Mouse (Mus musculus): ENCODE results near the gene Tescl. TPM values are rescaled to one million over a fixed set of nuclear protein-coding genes. Genes with fewer than 3 reads are reported as not detected.

Tescl gene
- polyA plus RNA-seq, 1 experiment: 0.48 TPM

DNA sequence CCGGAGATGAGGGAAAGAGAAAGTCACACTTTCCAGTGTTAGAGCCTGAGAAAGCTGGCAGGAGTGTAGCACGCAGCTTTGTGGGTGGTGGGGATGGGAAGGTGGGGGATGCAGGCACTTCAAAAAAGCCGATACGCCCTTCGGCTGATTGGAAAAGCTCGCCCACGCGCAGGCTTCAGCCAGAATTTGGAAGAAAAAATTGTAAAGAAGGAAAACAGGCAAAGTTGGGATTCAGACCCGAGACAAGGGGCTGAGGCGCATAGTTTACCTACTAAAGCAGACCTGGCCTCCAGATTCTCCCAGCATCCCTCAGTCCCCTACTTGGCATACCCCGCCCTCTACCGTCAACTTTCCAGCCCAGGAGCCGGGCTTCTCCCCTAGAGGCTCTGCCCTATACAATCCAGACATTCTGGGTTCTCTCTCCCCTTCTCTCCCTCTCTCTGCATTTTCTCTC lies 8.0 kb downstream of the Tescl start:
- no peaks in the 10 kb centered on the region for H3K4me1 ChIP-seq (ENCODE audit: control insufficient read depth, insufficient read depth, low read length)
- no peak overlapping the region; the same call in 1 of the 2 replicates for H3K4me3 ChIP-seq (ENCODE audit: insufficient read depth, low read depth, low read length)
- H3K27me3 ChIP-seq (replicated peaks; ENCODE audit: control insufficient read depth, insufficient read depth, low read length): no peaks in the 10 kb centered on the region
- TF ChIP-seq POLR2A (IDR thresholded peaks at IDR 0.05; ENCODE audit: low read depth, low read length) (no peak), CTCF (conservative IDR thresholded peaks at IDR 0.05; ENCODE audit: insufficient read depth, insufficient read length, low read depth, low read length) (no peak)
- no peak overlapping the region for H3K27ac ChIP-seq (ENCODE audit: insufficient read depth, low read depth, low read length)
- no peak for DNase-seq
- H3K36me3 ChIP-seq (ENCODE audit: control insufficient read depth, insufficient read depth, low read length): no peaks in the 10 kb centered on the region
- WGBS: 11% methylated on average over 13 of the region's 13 CpGs

DNA sequence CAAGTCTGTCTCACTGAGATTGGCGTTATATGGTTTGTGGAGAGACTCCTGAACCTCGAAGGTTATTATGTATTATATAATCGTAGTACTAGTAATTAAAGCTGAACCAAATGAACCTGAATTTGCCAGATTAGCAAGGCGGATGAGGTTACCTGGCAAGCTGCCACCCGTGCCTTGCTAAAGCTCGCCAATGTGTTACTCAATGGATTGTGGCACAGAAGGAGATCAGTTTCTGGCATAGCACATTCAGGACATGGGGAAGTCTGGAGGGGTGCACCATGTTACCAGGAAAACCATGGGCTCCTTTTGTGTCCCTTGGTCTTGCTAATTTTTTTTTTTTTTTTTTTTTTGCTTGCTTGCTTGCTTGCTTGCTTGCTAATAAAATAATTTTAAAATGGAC lies 8.5 kb downstream of the Tescl start:
- Histone ChIP-seq H3K27me3 (replicated peaks; ENCODE audit: control insufficient read depth, insufficient read depth, low read length) (no peaks in the 10 kb centered on the region), H3K4me3 (ENCODE audit: insufficient read depth, low read depth, low read length) (no peak overlapping the region), H3K27ac (ENCODE audit: insufficient read depth, low read depth, low read length) (no peak overlapping the region), H3K4me1 (ENCODE audit: control insufficient read depth, insufficient read depth, low read length) (no peaks in the 10 kb centered on the region), H3K36me3 (ENCODE audit: control insufficient read depth, insufficient read depth, low read length) (no peaks in the 10 kb centered on the region)
- WGBS: 70% methylated on average over 6 of the region's 6 CpGs
- TF ChIP-seq CTCF (conservative IDR thresholded peaks at IDR 0.05; ENCODE audit: insufficient read depth, insufficient read length, low read depth, low read length) (no peak), POLR2A (IDR thresholded peaks at IDR 0.05; ENCODE audit: low read depth, low read length) (no peak)
- peak; percentile 35 for DNase-seq

DNA sequence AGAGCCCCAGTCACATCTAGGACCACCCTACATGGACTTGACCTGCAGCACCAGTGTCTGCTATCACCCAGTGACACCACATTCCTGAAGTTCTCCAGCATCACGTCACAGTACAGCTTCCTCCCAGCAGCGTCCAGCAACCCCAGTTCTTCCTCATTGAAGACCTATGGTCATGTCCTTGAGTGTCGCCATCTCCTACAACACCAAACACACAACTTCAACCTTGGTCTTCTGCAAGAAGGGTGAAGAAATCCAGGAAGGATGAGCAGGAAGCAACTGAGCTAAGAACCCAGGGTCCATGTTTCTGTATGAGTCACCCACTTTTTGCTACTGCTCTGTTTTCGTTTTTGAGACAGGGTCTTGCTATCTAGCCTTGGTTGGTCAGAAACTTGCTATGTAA lies 11.1 kb downstream of the Tescl start:
- Histone ChIP-seq H3K27ac (ENCODE audit: insufficient read depth, low read depth, low read length) (no peak overlapping the region), H3K4me3 (ENCODE audit: insufficient read depth, low read depth, low read length) (no peak overlapping the region), H3K36me3 (ENCODE audit: control insufficient read depth, insufficient read depth, low read length) (no peaks in the 10 kb centered on the region), H3K4me1 (ENCODE audit: control insufficient read depth, insufficient read depth, low read length) (no peaks in the 10 kb centered on the region), H3K27me3 (replicated peaks; ENCODE audit: control insufficient read depth, insufficient read depth, low read length) (no peaks in the 10 kb centered on the region)
- no peak for DNase-seq
- no peak for TF ChIP-seq POLR2A (IDR thresholded peaks at IDR 0.05; ENCODE audit: low read depth, low read length)
- no peak for TF ChIP-seq CTCF (conservative IDR thresholded peaks at IDR 0.05; ENCODE audit: insufficient read depth, insufficient read length, low read depth, low read length)
- WGBS: 73% methylated on average over 4 of the region's 4 CpGs

DNA sequence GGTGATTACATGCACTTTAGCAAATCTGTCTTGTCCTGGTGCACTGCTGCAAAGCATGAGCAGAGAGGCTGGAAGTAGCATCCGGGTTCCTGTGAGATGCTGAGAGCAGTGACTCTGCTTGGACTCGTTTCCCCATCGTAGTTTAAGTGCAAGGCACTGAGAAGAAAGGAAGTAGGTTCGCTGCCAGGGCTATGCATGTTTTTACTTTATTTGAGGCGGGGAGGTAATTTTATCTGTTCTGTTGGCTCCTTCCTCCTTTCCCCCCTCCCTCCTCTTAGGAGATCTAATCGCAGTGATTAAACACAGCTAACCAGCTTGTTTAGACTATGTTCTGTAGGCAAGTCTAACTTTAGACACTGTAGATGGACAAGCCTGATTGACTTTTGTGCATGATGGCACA lies 14.8 kb downstream of the Tescl start:
- WGBS: 21% methylated on average over 6 of the region's 6 CpGs
- no peak overlapping the region for H3K4me3 ChIP-seq (ENCODE audit: insufficient read depth, low read depth, low read length)
- H3K36me3 ChIP-seq (ENCODE audit: control insufficient read depth, insufficient read depth, low read length): no peaks in the 10 kb centered on the region
- no peak for DNase-seq
- H3K27me3 ChIP-seq (replicated peaks; ENCODE audit: control insufficient read depth, insufficient read depth, low read length): no peaks in the 10 kb centered on the region
- no peak for TF ChIP-seq CTCF (conservative IDR thresholded peaks at IDR 0.05; ENCODE audit: insufficient read depth, insufficient read length, low read depth, low read length)
- TF ChIP-seq POLR2A (IDR thresholded peaks at IDR 0.05; ENCODE audit: low read depth, low read length): no peak
- H3K27ac ChIP-seq (ENCODE audit: insufficient read depth, low read depth, low read length): no peak overlapping the region
- H3K4me1 ChIP-seq (ENCODE audit: control insufficient read depth, insufficient read depth, low read length): peaks cover 6% of the 10 kb centered on the region; the same call in 1 of the 2 replicates

DNA sequence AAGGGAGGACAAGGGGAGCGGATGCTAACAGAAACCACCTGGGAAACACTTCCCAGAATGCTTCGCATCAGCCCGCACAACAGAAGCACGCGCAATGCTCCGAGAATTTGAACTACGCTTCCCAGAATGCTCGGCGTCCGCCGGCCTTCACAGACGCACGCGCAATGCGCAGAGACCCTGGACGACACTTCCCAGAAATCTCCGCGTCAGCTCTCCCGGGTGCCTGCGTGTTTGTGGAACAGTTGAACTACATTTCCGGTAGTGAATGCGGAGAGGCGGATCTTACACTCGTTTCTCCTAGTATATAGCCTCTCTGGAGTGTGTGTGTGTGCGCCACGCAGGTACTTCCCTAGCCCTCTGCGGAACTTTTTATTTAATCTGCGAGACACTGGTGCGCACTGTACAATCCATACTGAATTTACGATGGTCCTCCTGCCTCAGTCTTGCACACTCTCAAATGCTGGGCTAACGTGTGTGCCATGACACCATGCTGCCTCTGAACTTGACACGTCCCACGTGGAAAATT lies 17.1 kb downstream of the Tescl start, which contains the start of gene Zfp94:
Zfp94 (minus strand) TSS at position 100 of the 526 bp plus-strand sequence.
- peak within 1 kb of the TSS; percentile 49; the same call in 1 of the 2 replicates for H3K27ac ChIP-seq (ENCODE audit: insufficient read depth, low read depth, low read length)
- WGBS: under 1% methylated on average over 33 of the region's 33 CpGs

DNA sequence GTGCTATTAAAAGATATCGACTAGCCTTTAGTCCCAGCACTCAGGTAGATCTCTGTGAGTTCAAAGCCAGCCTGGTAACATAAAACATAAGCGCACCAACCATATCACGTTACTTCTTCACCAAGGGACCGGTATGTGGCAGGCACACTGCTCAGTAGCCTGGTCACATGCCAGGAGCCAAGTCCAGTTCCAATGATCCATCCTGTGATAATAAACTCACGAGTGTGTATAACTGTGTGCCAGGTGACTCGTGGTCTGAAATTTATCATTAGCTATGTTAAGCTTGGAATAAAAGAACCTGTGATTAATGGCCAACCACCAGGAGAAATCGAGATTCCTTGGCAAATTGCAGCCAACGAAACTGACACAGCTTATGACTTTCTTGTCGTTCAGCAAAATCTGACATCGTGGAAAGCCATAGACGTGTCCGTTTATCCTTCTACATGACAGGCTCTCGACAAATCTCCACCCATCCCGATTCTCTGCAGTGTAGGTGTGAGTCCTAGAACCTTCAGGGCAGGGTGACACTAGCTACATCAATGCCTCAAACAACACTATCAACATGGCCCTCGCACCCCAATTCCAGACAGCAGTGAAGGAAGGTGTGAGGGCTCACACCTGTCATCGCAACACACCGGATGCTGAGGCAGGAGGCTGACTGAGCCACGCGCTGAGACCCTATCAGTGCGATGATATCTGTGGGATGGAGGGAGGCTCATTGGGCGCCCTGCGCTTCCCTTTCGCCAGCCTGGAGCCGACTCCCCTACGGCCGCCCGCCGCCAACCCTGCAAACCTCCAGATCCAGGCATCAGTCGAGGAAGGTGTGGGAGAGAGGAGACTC lies 17.8 kb downstream of the Tescl start:
- TF ChIP-seq CTCF (conservative IDR thresholded peaks at IDR 0.05; ENCODE audit: insufficient read depth, insufficient read length, low read depth, low read length): no peak
- no peak for TF ChIP-seq POLR2A (IDR thresholded peaks at IDR 0.05; ENCODE audit: low read depth, low read length)
- Histone ChIP-seq H3K27me3 (replicated peaks; ENCODE audit: control insufficient read depth, insufficient read depth, low read length) (no peaks in the 10 kb centered on the region), H3K36me3 (ENCODE audit: control insufficient read depth, insufficient read depth, low read length) (no peaks in the 10 kb centered on the region), H3K4me3 (ENCODE audit: insufficient read depth, low read depth, low read length) (peak overlapping the region; percentile 65), H3K27ac (ENCODE audit: insufficient read depth, low read depth, low read length) (no peak overlapping the region; the same call in 1 of the 2 replicates), H3K4me1 (ENCODE audit: control insufficient read depth, insufficient read depth, low read length) (peaks cover 6% of the 10 kb centered on the region; the same call in 1 of the 2 replicates)
- peak; percentile 59 for DNase-seq
- 14% methylated on average over 29 of the region's 29 CpGs for WGBS

More for the DNA sequence above, 17.1 kb downstream of the Tescl start, which contains the start of gene Zfp94:
- Histone ChIP-seq H3K4me3 (ENCODE audit: insufficient read depth, low read depth, low read length) (peak within 1 kb of the TSS; percentile 65), H3K4me1 (ENCODE audit: control insufficient read depth, insufficient read depth, low read length) (peaks cover 6% of the 10 kb centered on the region; the same call in 1 of the 2 replicates), H3K36me3 (ENCODE audit: control insufficient read depth, insufficient read depth, low read length) (no peaks in the 10 kb centered on the region), H3K27me3 (replicated peaks; ENCODE audit: control insufficient read depth, insufficient read depth, low read length) (no peaks in the 10 kb centered on the region)
- no peak for TF ChIP-seq POLR2A (IDR thresholded peaks at IDR 0.05; ENCODE audit: low read depth, low read length)
- no peak for TF ChIP-seq CTCF (conservative IDR thresholded peaks at IDR 0.05; ENCODE audit: insufficient read depth, insufficient read length, low read depth, low read length)
- peak; percentile 98 for DNase-seq

DNA sequence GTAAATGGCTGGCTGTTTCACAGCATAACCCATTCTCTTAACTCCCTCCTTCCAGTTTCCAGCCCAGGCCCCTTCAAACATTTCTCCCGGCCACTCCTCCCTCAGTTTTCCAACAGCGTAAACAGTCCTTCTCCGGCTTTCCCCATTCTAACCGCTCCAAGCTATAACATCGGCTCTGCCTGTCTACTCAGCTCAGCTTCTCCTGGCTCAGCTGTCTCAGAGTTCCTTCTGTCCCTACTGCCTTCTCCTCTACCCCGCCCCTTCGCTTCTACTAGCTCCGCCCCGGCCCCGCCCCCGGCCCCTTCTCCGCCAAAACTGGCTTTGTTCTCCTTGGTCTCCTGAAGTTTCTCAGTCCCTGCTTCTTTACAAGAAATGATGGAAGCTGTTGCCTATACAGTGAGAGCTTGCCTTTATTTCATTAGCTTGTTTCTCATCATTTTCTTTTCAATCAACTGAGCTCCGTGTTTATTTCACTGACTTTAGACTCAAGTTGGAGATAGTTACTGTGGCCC lies 32.9 kb downstream of the Tescl start, which contains the start of gene Zfp61:
Zfp61 (minus strand) TSS at position 462 of the 512 bp plus-strand sequence.
- Histone ChIP-seq H3K36me3 (ENCODE audit: control insufficient read depth, insufficient read depth, low read length) (no peaks in the 10 kb centered on the region), H3K4me3 (ENCODE audit: insufficient read depth, low read depth, low read length) (0 out of 2 replicates have a peak within 1 kb of the TSS, but pooled peaks have one; percentile 24), H3K27me3 (replicated peaks; ENCODE audit: control insufficient read depth, insufficient read depth, low read length) (no peaks in the 10 kb centered on the region), H3K4me1 (ENCODE audit: control insufficient read depth, insufficient read depth, low read length) (peaks cover 3% of the 10 kb centered on the region; the same call in 1 of the 2 replicates), H3K27ac (ENCODE audit: insufficient read depth, low read depth, low read length) (no peak within 1 kb of the TSS)
- TF ChIP-seq CTCF (conservative IDR thresholded peaks at IDR 0.05; ENCODE audit: insufficient read depth, insufficient read length, low read depth, low read length) (no peak), POLR2A (IDR thresholded peaks at IDR 0.05; ENCODE audit: low read depth, low read length) (no peak)
- peak; percentile 57 for DNase-seq
- WGBS: 4% methylated on average over 13 of the region's 13 CpGs
